Mouse (Mus musculus) left cerebral cortex, adult 2 months (tissue): ENCODE measurements around the gene Nol10. TPM values are rescaled to one million over a fixed set of nuclear protein-coding genes. Genes with fewer than 3 reads are reported as not detected.

ENCODE experiments used
- DNase-seq, 2 experiments: peaks; one replicate each; pipeline ENCODE4 v3.0.0; 2021 to 2022; ENCODE audit warnings: low spot score in 2 of 2, mixed read lengths in 1 of 2; ENCODE audit errors: extremely low spot score in 1 of 2
- H3K27ac ChIP-seq: fragments of 200-600 bp; 2 replicates; pipeline ENCODE4 v1.8.1; 2022
- H3K4me3 ChIP-seq: fragments of 200-600 bp; 2 replicates; pipeline ENCODE4 v1.8.1; 2022
- CTCF ChIP-seq: fragments of 200-600 bp; IDR thresholded peaks from 2 replicates; pipeline ENCODE4 v1.8.1; 2022; ENCODE audit warnings: antibody characterized with exemption, mild to moderate bottlenecking, moderate library complexity
- intact Hi-C: fragments of 180-260 bp; cut with DNase I; formaldehyde crosslinking; loops from one replicate; pipeline ENCODE4 v1.15.1; 2025
- total RNA-seq, 2 experiments: library from RNA; stranded (reverse); gene quantifications; 2 replicates each; pipeline ENCODE4 v1.2.3; 2021

Nol10 gene
- total RNA-seq, 2 experiments from 2014 or later = 20.5 to 21.4 TPM

- TF ChIP-seq CTCF = no peak
- Histone ChIP-seq H3K4me3 (no peak overlapping the region), H3K27ac (no peak overlapping the region)
- DNase-seq = no peak
- intact Hi-C loops = no loop called here
Measured at GRCm38 (mm10) chr12:17390036-17390435, 41.8 kb downstream of the Nol10 start.

GRCm38 (mm10) chr12:17390510-17390909 lies 42.3 kb downstream of the Nol10 start:
- Histone ChIP-seq H3K4me3 (no peak overlapping the region), H3K27ac (no peak overlapping the region)
- intact Hi-C loops = no loop called here
- no peak for DNase-seq
- TF ChIP-seq CTCF = no peak

- no peak for DNase-seq
- no peak for TF ChIP-seq CTCF
- Histone ChIP-seq H3K4me3 (no peak overlapping the region), H3K27ac (no peak overlapping the region)
- intact Hi-C loops = no loop called here
Measured at GRCm38 (mm10) chr12:17393148-17393547, 44.9 kb downstream of the Nol10 start.

- H3K27ac ChIP-seq = no peak overlapping the region
- no peak overlapping the region for H3K4me3 ChIP-seq
- DNase-seq = no peak
- intact Hi-C loops = no loop called here
- TF ChIP-seq CTCF = no peak
Measured at GRCm38 (mm10) chr12:17397150-17397549, 48.9 kb downstream of the Nol10 start.

- TF ChIP-seq CTCF = no peak
- intact Hi-C loops = no loop called here
- Histone ChIP-seq H3K4me3 (no peak overlapping the region), H3K27ac (no peak overlapping the region)
- no peak for DNase-seq
Measured at GRCm38 (mm10) chr12:17401419-17401818, 53.2 kb downstream of the Nol10 start.

GRCm38 (mm10) chr12:17402116-17402515 lies 53.9 kb downstream of the Nol10 start:
- no peak overlapping the region for H3K4me3 ChIP-seq
- DNase-seq = no peak
- TF ChIP-seq CTCF = no peak
- intact Hi-C loops = no loop called here
- no peak overlapping the region for H3K27ac ChIP-seq

- Histone ChIP-seq H3K27ac (no peak overlapping the region), H3K4me3 (no peak overlapping the region)
- no peak for TF ChIP-seq CTCF
- intact Hi-C loops = no loop called here
- DNase-seq = no peak
Measured at GRCm38 (mm10) chr12:17403998-17404397, 55.7 kb downstream of the Nol10 start.

- Histone ChIP-seq H3K4me3 (no peak overlapping the region), H3K27ac (no peak overlapping the region)
- intact Hi-C loops = no loop called here
- TF ChIP-seq CTCF = no peak
- no peak for DNase-seq
Measured at GRCm38 (mm10) chr12:17406825-17407224, 58.6 kb downstream of the Nol10 start.

GRCm38 (mm10) chr12:17408312-17408711 lies 60.1 kb downstream of the Nol10 start:
- TF ChIP-seq CTCF = no peak
- Histone ChIP-seq H3K27ac (no peak overlapping the region), H3K4me3 (no peak overlapping the region)
- no peak for DNase-seq
- intact Hi-C loops = no loop called here

- intact Hi-C loops = no loop called here
- Histone ChIP-seq H3K4me3 (no peak overlapping the region), H3K27ac (no peak overlapping the region)
- TF ChIP-seq CTCF = no peak
- no peak for DNase-seq
Measured at GRCm38 (mm10) chr12:17411242-17411641, 63.0 kb downstream of the Nol10 start.

GRCm38 (mm10) chr12:17411797-17412526 lies 63.7 kb downstream of the Nol10 start:
- Histone ChIP-seq H3K4me3 (no peak overlapping the region), H3K27ac (no peak overlapping the region)
- DNase-seq = no peak
- no peak for TF ChIP-seq CTCF
- intact Hi-C loops = no loop called here

GRCm38 (mm10) chr12:17414734-17415133 lies 66.5 kb downstream of the Nol10 start:
- no peak for DNase-seq
- intact Hi-C loops = no loop called here
- Histone ChIP-seq H3K4me3 (no peak overlapping the region), H3K27ac (no peak overlapping the region)
- no peak for TF ChIP-seq CTCF

- Histone ChIP-seq H3K27ac (no peak overlapping the region), H3K4me3 (no peak overlapping the region)
- intact Hi-C loops = no loop called here
- TF ChIP-seq CTCF = no peak
- DNase-seq = no peak
Measured at GRCm38 (mm10) chr12:17420168-17420810, 72.0 kb downstream of the Nol10 start.
